Mouse (Mus musculus) embryonic fibroblast, embryonic 13.5 days (primary cell): Measurements from ENCODE around the gene Ppp6r2.

Experiments
- CTCF ChIP-seq: IDR thresholded peaks from 2 replicates; pipeline ENCODE4 v1.5.1; 2011; ENCODE audit warnings: mild to moderate bottlenecking, control low read depth, low read length, moderate library complexity, borderline replicate concordance; ENCODE audit not compliant: insufficient read depth
- POLR2A ChIP-seq: IDR thresholded peaks from 2 replicates; pipeline ENCODE4 v1.6.1; 2011; ENCODE audit warnings: low read depth, mild to moderate bottlenecking, control low read depth, low read length, moderate library complexity

GRCm38 (mm10) chr15:89209886-89210761 lies 1.2 kb upstream of the Ppp6r2 start:
- no peak for TF ChIP-seq POLR2A
- no peak for TF ChIP-seq CTCF
